Mouse (Mus musculus) kidney, postnatal 0 days (tissue): ENCODE data around the gene Krt80. TPM values are rescaled to one million over a fixed set of nuclear protein-coding genes. Genes with fewer than 3 reads are reported as not detected.

Experiments
- ATAC-seq: fragments of 200-750 bp; cut with Nextera tagmentation; replicated peaks from 2 replicates; pipeline ENCODE4 v1.8.0; 2017; ENCODE audit warnings: low read depth, moderate number of reproducible peaks, moderate TSS enrichment, moderate library complexity; ENCODE audit not compliant: low FRiP score
- DNase-seq: peaks from one replicate; pipeline ENCODE4 v3.0.0-alpha.2; 2016; ENCODE audit warnings: low spot score
- H3K27ac ChIP-seq: fragments of 300-500 bp; sonication (generic); 2 replicates; pipeline ENCODE4 v1.5.1; 2014; ENCODE audit warnings: mild to moderate bottlenecking
- H3K27me3 ChIP-seq: fragments of 300-500 bp; sonication (generic); 2 replicates; pipeline ENCODE4 v1.6.1; 2014; ENCODE audit warnings: low read length, mixed read lengths; ENCODE audit not compliant: insufficient read depth
- H3K36me3 ChIP-seq: fragments of 300-500 bp; sonication (generic); 2 replicates; pipeline ENCODE4 v1.6.1; 2014; ENCODE audit warnings: low read length, mixed read lengths; ENCODE audit not compliant: insufficient read depth
- H3K4me1 ChIP-seq: fragments of 300-500 bp; sonication (generic); replicated peaks from 2 replicates; pipeline ENCODE4 v1.6.1; 2014; ENCODE audit warnings: antibody characterized with exemption, low read length, mixed read lengths; ENCODE audit not compliant: insufficient read depth
- H3K4me2 ChIP-seq: fragments of 300-500 bp; sonication (generic); 2 replicates; pipeline ENCODE4 v1.6.1; 2014; ENCODE audit warnings: mild to moderate bottlenecking, low read length, moderate library complexity, mixed read lengths
- H3K4me3 ChIP-seq: fragments of 300-500 bp; sonication (generic); replicated peaks from 2 replicates; pipeline ENCODE4 v1.5.1; 2014; ENCODE audit warnings: low read depth, low read length
- H3K9ac ChIP-seq: fragments of 300-500 bp; sonication (generic); 2 replicates; pipeline ENCODE4 v1.6.1; 2014; ENCODE audit warnings: low read depth, low read length
- H3K9me3 ChIP-seq: fragments of 300-500 bp; sonication (generic); replicated peaks from 2 replicates; pipeline ENCODE4 v1.6.1; 2016; ENCODE audit warnings: low read length, inconsistent platforms, mixed read lengths
- CTCF ChIP-seq: IDR thresholded peaks from 2 replicates; pipeline ENCODE4 v1.5.1; 2016; ENCODE audit warnings: antibody characterized with exemption, low read depth, mild to moderate bottlenecking, moderate library complexity
- WGBS: fragments of 180-500 bp; shearing (Covaris S2); extraction: QIAGEN DNeasy Blood & Tissue Kit; methylation state at CpG from one replicate; pipeline ENCODE4 v1.1.7; 2014; 5-methylcytosine and 5-hydroxymethylcytosine counted together
- polyA plus RNA-seq: library from polyadenylated mRNA; unstranded; fragments of >200 nt; fragmentation: Nextera tagmentation; extraction: Ambion mirVana; gene quantifications from 2 replicates; pipeline ENCODE4 v1.2.1, GENCODE M21; 2015

Krt80 gene
- polyA plus RNA-seq, 1 experiment from 2014 or later, result 1.9 TPM

GRCm38 (mm10) chr15:101376776-101377061, 6.8 kb upstream of the Krt80 start:
- WGBS, result 40% methylated on average over 5 of the region's 5 CpGs
- Histone ChIP-seq H3K27me3 (no peaks in the 10 kb centered on the region), H3K4me1 (peaks cover 35% of the 10 kb centered on the region), H3K9ac (0 out of 2 replicates have a peak overlapping the region, but pooled peaks have one; percentile 13), H3K27ac (peak overlapping the region; percentile 31; the same call in 1 of the 2 replicates), H3K36me3 (no peaks in the 10 kb centered on the region), H3K4me3 (no peak overlapping the region), H3K9me3 (no peaks in the 10 kb centered on the region), H3K4me2 (no peak overlapping the region)
- peak; percentile 59 for DNase-seq
- TF ChIP-seq CTCF, result no peak
- peak; percentile 76 for ATAC-seq

- peaks cover 38% of the 10 kb centered on the region for H3K4me1 ChIP-seq
- H3K4me3 ChIP-seq, result no peak overlapping the region
- H3K27ac ChIP-seq, result peak overlapping the region; percentile 31; the same call in 1 of the 2 replicates
- H3K9ac ChIP-seq, result no peak overlapping the region
- 80% methylated on average over 6 of the region's 6 CpGs for WGBS
- TF ChIP-seq CTCF, result no peak
- H3K36me3 ChIP-seq, result no peaks in the 10 kb centered on the region
- ATAC-seq (no peak), DNase-seq (no peak)
- no peaks in the 10 kb centered on the region for H3K27me3 ChIP-seq
- no peak overlapping the region for H3K4me2 ChIP-seq
- H3K9me3 ChIP-seq, result no peaks in the 10 kb centered on the region
Observed at GRCm38 (mm10) chr15:101375956-101376775, 6.2 kb upstream of the Krt80 start.

- DNase-seq, result peak; percentile 45
- H3K4me2 ChIP-seq, result no peak overlapping the region
- ATAC-seq, result no peak
- no peak for TF ChIP-seq CTCF
- 40% methylated on average over 4 of the region's 4 CpGs for WGBS
- no peaks in the 10 kb centered on the region for H3K36me3 ChIP-seq
- H3K4me3 ChIP-seq, result no peak overlapping the region
- H3K27me3 ChIP-seq, result no peaks in the 10 kb centered on the region
- peaks cover 46% of the 10 kb centered on the region for H3K4me1 ChIP-seq
- H3K9me3 ChIP-seq, result no peaks in the 10 kb centered on the region
- no peak overlapping the region for H3K9ac ChIP-seq
- no peak overlapping the region for H3K27ac ChIP-seq
Observed at GRCm38 (mm10) chr15:101374879-101375278, 4.9 kb upstream of the Krt80 start.

GRCm38 (mm10) chr15:101373286-101373898, 3.4 kb upstream of the Krt80 start:
- Histone ChIP-seq H3K9ac (no peak overlapping the region), H3K27ac (no peak overlapping the region), H3K4me2 (no peak overlapping the region), H3K27me3 (no peaks in the 10 kb centered on the region), H3K4me3 (no peak overlapping the region), H3K4me1 (peaks cover 51% of the 10 kb centered on the region), H3K9me3 (no peaks in the 10 kb centered on the region), H3K36me3 (no peaks in the 10 kb centered on the region)
- DNase-seq, result no peak
- no peak for TF ChIP-seq CTCF
- 83% methylated on average over 16 of the region's 16 CpGs for WGBS
- no peak for ATAC-seq

GRCm38 (mm10) chr15:101372131-101372977, 2.4 kb upstream of the Krt80 start:
- peaks cover 46% of the 10 kb centered on the region for H3K4me1 ChIP-seq
- no peaks in the 10 kb centered on the region for H3K36me3 ChIP-seq
- no peak for ATAC-seq
- TF ChIP-seq CTCF, result no peak
- no peak overlapping the region for H3K9ac ChIP-seq
- no peak overlapping the region for H3K4me2 ChIP-seq
- H3K27me3 ChIP-seq, result no peaks in the 10 kb centered on the region
- no peak overlapping the region for H3K4me3 ChIP-seq
- WGBS, result 67% methylated on average over 7 of the region's 7 CpGs
- H3K9me3 ChIP-seq, result no peaks in the 10 kb centered on the region
- no peak for DNase-seq
- H3K27ac ChIP-seq, result no peak overlapping the region
